Mouse (Mus musculus): ENCODE results near the gene Cherp.

Cherp gene

DNA sequence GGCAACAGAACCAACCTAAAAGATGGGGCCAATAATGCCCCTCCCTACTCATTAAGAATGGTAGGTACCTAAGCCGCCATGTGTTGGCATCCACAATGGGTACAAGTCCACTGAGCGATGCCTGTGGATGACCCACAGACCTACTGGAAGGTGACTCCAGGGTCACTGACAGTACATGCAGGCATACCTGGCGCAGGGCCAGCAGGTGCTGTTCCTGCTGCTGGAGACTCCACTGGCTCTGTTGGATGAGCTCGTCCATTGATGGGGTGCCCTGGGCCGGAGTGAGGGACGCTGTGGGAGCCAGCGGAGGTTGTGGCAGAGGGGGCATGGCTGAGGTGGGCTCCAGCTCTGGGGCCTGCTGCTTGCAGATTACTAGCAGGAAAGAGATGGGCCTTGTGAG, 4.3 kb downstream of the Cherp start:
- no peak for DNase-seq

DNA sequence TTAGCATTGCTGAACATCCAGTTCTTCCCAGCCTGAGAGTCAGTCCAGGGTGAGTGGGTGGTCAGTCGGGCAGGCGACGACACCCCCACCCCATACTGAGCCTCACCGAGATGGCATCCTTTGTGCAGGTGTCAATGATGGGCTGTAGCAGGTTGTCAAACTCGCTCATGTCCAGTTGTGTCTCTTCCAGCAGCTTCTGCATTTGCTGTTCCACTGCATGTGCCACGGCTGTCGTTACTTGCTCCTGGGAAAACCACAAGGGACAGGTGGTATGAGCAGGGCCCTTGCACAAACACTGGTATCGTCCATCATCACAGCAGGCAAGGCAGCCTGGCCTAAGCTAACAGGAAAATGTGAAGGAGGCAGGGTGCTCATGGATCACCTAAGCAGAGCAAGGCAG, 5.0 kb downstream of the Cherp start:
- no peak for DNase-seq

DNA sequence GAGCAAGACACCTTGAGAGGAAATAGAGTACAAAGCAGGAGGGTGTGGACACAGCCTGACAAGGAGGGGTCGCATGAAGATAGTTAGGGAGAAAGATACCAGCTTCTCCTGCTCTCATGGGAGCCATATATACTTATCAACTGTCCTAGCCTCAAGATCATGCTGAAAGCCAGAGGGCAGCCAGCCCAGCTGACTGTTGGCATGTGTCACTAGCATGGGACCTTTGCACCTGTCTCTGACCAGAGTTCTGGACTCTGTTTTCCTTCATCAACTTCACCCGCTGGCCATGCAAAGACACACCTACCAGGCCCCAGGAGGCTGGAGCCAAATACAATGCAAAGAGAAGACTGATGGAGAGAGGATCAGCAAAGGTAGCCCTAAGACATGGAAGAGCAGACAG, 5.8 kb downstream of the Cherp start:
- no peak for DNase-seq

DNA sequence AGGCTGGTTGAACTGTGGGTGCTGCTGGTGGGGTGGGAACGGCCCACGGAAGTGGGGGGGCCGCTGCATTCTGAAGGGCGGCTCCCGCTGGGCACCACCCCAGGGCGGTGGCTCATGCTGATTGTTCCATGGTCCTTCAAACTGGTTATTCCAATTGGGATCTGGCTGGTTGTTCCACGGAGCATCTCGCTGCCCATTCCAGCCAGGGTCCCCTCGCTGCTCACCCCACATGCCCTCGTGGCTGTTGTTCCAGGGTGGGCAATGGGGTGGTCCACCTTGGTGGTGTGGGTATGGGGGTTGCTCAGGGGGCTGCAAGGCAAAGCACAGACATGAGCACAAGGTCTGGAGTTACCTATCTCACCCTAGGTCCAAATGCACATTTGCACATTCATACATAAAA, 10.8 kb downstream of the Cherp start:
- DNase-seq = no peak

DNA sequence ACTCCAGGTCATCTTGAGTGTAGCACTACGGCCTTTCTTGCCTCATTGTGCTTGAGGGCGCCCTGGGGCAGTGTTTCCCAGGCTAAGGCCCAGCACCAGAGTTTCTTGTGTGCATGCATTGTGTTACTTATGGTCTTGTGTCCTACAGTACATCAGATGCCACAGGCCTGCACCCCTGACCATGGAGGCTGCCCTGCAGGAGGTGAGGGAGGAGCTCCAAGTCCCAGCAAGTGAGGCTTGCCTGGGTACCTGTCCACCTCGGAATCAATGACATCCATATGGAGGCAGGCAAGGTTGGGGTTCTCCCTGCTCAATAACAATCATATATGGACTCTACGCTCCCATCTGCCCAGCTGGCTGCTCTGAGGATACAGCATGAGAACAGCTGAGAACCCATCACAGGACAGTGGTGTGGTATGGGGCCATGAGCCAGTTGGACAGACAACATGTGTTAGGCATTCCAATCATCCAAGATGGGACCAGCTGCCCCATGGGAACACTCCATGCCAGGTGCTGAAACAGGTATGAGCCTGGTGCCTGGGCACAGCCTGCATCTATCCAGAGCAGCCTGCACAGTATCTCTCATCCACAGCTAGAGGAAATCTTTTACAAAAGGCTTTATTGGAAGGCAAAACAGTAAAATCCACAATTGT, 15.0 kb downstream of the Cherp start:
- DNase-seq = no peak

DNA sequence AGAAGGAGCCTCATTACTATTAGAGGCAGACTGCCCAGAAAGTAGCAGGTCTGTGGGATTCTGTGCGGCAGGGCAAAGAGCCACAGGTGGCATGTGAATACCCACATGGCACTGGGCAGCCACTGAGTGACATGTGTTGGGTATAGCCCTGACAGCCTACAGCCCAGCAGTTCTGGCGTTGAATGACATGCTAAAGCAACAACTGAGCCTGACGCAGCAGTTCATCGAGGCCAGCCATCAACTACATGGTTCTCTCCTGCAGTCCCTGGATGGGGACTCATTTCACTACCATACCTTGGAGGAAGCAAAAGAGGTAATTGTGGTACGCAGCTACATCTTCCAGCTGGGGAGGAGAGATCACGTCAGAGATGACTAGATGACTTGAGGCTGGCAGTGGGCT, 16.6 kb downstream of the Cherp start:
- no peak for DNase-seq

DNA sequence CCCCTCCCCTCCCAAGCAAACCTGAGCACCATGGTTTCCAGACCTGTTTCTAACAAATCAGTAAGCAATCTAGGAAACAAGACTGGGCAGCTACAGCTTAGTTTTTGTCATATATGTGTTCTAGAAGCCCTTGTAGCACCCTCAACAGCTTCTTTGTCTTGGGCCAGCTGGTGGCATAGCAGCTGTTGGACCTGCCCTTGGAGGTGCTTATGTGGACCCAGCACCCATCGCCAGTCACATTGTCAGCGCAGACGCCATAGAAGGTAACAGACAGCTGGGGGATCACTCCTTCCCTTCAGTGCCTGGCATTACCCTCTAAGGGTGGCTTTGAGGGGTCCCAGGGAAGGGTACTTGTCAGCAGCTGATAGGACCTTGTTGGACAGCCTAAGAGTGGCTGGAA, 17.2 kb downstream of the Cherp start:
- no peak for DNase-seq

DNA sequence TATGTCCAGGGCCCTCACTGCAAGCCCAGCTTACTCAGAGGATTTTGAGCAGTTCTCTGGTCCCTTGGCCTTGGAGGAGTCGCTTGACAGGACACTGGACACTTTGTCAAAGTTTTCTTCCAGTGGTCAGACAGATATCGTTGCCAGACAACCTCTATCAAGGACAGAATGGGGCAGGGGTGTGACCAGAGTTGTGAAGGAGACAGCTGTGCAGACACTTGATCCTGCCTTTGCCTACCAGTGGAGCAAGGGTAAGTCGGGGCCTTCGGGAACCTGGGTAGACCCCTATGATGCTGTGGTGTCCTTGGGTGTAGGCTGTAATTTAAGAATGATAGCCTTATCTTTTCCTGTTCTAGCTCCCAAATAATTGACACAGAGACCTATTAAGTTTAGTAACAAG, 19.7 kb downstream of the Cherp start:
- DNase-seq = no peak

DNA sequence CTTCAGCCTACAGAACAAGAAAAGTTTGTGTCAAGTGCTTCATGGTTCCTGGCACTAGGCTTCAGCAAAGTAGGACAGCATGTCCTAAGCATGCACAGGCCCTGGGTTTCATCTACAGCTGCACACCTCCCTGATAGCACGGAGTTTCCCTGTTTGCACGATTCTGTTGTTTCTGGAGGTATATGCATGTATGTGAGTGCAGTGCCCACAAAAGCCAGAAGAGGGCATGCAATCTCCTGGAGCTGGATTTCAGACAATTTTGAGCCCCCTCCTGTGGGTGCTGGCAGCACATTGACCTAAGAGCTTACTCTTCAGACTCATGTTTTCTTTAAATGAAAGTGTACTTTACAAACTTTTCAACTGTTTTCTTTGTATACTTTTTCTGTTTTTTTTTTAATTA, 21.1 kb downstream of the Cherp start:
- no peak for DNase-seq

DNA sequence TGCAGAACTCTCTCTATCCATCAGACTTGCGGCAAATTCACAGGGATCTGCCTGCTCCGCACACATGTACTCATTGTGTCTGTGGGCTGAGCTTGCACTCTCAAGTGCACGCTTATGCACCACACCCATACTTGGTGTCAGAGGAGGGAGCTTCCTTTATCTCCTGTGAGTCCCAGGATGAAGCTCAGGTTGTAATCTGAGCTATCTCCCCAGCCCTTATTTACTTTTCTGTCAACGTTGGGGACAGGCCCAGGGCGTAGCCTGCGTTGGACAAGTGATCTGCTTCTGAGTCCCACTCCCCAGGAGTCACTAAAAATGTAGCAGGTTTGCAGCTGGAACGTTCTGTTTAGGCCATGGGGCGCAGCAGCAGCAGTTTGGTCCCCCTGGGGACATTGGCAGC, 23.5 kb downstream of the Cherp start:
- no peak for DNase-seq

DNA sequence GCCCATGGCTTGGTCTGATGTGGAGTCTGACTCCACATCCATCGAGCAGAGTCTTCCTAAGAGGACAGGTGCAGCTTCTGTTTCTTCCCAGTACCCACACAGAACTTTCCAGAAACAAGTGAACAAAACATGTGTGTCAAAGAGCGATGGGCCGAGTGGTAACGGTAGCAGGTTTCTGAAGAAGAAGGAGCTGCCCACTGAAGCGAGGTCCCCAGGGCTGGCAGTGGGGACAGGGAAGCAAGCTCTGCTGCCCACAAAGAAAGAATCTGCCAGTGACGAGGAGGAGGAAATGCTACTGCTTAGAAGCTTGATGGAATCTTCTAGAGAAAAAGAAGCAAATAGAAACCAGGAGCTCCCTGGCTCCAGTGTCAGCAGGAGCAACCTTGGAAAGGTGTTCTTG, 30.0 kb downstream of the Cherp start:
- no peak for DNase-seq

DNA sequence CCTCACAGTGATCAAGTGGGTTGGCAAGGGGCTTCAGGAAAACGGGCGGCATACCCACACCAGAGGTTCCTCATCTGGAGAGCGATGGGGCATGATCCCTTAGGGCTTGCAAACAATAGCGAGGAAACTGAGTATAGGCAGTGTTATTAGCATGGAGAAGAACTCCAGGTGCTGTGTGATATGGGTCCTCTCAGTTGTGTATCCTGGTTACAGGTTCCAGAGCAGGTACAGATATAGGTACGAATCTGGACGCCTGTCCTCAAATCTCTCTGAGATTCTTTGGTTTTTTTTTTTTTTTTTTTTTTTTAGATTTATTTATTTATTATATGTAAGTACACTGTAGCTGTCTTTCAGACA, 31.1 kb downstream of the Cherp start:
- no peak for DNase-seq

DNA sequence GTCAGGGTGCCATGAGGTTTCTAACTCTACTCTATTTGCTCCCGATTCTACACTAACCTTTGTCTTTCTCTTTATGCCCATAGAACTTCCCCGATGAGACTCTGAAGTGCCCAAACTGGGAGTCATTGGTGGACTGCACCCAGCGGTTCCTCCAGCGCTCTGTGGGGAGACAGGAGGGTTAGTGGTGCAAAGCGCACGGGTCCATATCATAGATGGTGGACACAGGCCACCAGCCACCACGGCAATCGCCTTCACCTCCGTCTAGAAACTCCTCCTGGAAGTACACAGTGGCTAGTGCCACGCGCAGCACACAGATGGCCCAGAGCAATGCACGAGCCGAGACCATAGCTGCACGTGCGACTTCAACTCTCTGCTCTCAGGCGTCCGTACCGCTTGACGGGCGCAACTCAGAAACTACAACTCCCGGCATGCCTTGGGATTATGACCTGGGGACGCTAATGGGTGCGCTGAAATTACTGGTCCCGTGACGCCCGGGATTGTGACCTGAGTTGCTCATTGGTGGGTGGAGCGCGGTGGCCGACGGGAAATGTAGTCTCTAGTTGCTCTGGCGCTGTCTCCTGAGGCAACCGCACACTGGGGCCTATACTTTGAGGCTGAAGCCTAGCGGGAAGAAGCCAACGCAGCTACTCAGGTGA, 31.6 kb downstream of the Cherp start, which contains the start of the genes Calr3 and 1700030K09Rik:
Calr3 (minus strand) TSS at position 533 of the 656 bp plus-strand sequence.
1700030K09Rik (plus strand) TSS at position 543 of the 656 bp plus-strand sequence.
- peak; percentile 96 for DNase-seq

DNA sequence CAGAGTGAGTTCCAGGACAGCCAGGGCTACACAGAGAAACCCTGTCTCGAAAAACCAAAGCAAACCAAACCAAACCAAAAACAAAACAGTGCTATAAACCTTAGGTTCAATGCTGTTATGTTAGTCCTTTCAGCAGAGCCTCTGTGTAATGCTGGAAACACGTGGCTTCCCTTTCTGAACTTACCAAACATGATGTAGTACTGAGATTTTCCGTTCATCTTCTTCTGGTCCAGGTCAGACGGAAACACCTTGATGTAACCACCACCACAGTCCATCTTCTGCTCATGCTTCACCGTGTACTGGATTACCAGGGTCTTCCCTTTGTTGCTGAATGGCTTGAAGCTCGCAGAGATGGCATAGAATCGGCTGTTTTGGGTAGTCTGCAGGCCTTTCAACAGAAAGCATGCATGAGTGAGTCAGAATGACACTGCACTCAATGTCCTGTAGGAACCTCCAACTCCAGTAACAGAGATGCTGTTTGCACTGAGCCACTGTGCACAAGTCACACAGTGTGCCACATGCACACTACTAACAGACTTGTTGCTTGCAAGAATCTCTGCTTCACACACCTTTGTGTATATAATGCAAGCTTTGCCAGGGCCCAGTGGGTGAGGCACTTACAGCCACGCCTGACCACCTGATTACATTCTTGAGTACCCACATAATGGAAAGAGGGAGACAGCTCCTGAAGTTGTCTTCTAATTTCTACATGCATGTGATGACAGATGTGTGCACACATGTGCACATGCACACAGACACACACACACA, 36.6 kb downstream of the Cherp start:
- no peak for DNase-seq

DNA sequence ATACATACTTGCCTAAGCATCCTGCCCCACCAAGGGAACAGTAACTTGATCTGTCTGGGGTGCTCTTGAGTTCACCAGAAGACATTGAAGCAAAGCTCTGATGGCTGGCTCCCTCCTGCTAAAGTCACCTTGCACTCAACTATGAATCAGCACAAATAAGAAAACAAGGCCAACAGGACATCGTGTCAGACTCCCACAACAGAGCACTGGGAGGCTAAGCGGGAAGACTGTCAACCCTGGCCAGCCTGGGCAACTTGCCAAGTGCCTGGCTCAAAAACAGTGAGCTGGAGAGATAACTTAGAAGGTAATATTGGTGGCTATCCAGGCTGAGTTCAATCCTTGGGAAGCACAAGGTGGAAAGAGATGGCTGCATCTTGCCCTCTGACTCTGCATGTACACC, 40.1 kb downstream of the Cherp start:
- DNase-seq = peak; percentile 25

DNA sequence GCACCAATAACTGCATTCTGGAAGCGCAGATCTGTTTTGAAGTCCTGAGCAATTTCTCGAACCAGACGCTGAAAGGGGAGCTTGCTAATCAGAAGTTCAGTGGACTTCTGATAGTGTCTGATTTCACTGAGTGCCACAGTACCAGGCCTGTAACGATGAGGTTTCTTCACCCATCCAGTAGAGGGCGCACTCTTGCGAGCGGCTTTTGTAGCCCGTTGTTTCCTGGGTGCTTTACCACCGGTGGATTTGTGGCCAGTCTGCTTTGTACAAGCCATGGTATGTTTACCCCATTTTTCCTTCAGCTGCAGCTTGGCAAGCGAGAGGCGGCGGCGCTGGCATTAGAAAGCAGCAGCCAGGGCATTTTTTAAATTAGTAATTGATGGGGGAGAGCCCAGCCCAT, 45.4 kb downstream of the Cherp start:
- no peak for DNase-seq

DNA sequence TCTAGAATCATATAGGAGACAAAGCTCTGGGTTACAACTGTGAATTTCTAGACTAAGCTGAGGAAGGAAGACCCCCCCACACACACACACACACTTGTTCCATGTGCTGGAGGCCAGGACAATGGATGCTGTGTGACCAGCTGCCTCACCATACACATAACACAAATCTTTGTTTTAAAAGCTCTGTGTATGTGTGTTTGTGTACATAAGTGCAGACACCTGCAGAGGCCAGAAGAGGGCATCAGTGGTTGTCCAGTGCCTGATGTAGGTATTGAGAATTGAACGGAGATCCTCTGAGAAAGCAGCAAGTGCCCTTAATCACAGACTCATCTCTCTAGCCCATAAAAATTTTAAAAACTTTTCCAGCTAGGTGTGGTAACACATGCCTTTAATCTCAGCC, 52.1 kb downstream of the Cherp start:
- no peak for DNase-seq

DNA sequence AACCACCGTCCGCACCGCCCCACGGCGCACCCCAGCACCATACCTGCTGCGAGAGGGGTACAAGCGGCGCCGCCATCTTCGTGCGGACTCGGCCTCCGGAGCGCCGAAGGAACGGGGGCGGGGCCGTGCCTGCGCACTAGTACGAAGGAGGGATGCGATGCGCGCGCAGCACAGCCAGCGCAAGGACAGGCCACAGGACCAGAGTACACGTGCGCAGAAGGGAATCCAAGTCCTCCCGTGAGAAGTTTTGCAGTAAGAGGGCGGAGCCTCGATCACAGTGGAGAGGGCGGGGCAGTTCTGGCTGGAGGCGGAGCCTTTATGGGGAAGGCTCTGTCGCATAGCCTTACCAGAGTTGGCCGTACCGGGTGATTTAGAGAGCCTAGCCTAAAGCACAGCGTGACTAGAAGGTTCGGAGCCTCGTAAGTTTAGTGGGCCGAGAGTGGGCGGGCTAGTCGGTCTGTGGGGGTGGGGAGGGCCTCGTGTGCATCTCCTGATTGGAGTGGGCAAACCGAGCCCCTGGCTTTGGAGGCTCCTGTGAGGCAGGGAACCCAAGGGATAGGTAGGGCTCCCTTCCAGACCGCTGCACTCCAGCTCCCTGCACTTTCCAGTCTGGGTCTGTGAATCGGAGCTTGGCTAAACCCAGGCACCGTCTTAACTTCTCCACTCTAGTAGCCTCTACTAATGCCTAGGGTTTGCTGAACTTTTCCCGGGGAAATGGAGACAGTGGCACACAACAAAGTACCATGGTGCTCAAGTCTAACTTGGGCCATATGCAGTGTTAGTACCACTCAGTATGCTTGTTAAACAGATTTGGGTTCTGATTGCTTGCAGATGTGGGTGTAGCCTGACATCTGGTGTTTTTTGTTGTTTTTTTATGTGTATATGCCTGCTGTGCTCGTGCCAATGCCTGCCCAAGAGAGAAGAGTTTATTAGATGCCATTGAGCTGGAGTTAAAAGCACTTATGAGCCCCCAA, 53.4 kb downstream of the Cherp start, which contains the start of gene Eps15l1:
Eps15l1 (minus strand) TSS at position 99 of the 974 bp plus-strand sequence.
- DNase-seq = peak; percentile 100

DNA sequence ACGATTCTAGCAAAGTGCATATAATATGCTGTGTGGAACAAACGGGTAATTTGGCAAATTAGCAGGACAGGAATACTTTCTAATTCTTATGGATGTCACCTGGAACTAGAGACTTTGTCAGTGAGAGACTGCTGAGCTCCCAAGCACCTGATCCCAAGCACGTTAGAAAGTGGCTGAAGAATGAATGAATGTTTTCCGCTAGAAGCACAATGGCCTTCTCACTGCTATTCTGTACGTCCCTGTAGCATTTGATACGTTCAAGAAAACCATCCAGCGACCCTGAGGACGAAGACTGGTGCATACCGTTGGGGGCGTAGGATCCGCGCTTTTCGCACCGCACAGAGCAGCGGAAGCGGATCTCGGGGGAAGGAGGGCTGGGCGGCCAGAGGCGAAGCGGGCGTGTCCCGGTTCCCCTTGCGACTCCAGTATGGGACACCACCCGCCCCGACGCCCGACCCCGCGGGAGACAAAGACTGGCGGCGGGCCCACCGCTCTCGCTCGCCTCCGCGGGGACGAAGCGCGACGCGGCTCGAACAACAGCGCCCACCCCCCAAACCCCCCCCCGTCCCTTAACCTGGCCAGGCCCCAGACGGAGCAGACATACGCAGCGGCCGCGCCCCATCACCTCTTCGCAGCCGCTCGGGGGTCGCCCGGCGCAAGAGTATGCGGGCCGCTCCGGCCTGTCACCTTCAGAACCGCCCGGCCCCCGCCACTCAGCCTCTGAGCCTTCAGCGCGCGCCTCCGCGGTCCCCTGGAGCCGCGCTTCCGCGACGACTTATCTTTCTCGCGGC, 54.3 kb downstream of the Cherp start:
- peak; percentile 62 for DNase-seq

DNA sequence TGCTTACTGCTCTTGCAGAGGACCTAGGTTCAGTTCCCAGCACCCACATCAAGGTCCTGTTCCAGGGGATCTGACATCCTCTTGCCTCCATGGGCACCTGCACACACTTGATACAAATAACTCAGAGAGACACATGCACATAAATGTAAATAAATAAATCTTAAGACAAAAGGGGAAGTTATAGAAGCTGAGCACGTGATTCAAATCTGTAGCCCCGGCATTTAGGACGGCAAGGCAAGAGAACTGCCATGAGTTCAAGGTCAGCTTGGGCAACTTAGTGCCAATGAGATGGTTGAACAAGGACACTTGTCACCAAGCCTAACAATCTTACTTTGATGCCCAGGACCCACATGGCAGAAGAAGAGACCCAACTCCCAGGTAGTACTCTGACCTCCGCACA, 57.0 kb downstream of the Cherp start:
- no peak for DNase-seq

DNA sequence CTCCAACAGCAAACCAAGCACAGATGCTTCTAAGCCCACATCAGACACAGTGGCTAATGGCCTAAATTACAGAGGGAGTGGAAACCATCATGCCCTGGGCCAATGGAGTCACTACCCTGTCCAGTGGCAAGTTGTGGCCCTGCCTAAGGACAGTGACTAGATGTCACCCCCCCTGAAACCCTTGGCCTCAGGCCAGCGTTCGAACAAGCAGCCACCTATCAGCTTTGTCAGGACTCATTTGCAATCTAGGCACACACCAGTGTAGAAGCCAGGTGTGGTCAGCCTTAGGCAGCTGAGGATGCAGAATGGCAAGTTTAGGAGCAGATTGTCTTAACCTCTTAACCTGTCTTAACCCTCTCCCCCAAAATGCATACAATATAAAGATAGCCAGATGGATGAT, 59.8 kb downstream of the Cherp start:
- DNase-seq = no peak

DNA sequence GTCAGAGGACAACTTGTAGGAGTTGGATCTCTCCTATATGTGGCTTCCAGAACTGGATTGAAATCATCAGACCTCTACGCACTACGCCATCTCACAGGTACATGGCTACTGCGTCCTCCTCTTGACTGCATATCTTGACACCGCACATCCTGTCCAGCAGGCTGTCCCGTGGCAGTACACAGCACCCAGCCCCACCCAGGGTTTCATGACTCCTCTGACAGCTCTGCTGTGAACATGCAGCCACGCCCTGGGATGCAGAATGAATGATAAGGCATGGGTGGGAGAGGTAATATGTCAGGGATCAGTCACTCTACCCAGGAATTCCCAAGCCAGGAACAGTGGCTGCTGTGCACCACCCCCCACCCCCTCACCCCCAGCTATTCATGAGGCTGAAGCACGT, 61.2 kb downstream of the Cherp start:
- no peak for DNase-seq

All from right cerebral cortex, postnatal 4 days (tissue).